Mouse (Mus musculus) myocyte (in vitro differentiated cells): ENCODE data around the gene Errfi1. TPM values are rescaled to one million over a fixed set of nuclear protein-coding genes. Genes with fewer than 3 reads are reported as not detected.

Experiments used
- H3K27me3 ChIP-seq: one replicate; pipeline ENCODE4 v1.6.1; 2011; ENCODE audit not compliant: control insufficient read depth, insufficient read depth, insufficient read length
- H3K36me3 ChIP-seq: one replicate; pipeline ENCODE4 v1.6.1; 2011; ENCODE audit not compliant: control insufficient read depth, insufficient read depth
- H3K4me2 ChIP-seq: one replicate; pipeline ENCODE4 v1.6.1; 2011; ENCODE audit warnings: low read depth, control low read depth
- H3K4me3 ChIP-seq: one replicate; pipeline ENCODE4 v1.5.1; 2011; ENCODE audit warnings: mild to moderate bottlenecking, control low read depth, moderate library complexity
- H3K79me2 ChIP-seq: one replicate; pipeline ENCODE4 v1.6.1; 2011; ENCODE audit not compliant: control insufficient read depth, insufficient read depth
- H3ac ChIP-seq: one replicate; pipeline ENCODE4 v1.6.1; 2011; ENCODE audit not compliant: control insufficient read depth, insufficient read length
- CEBPB ChIP-seq: IDR thresholded peaks from 2 replicates; pipeline ENCODE4 v1.6.1; 2011; ENCODE audit warnings: mild to moderate bottlenecking, moderate library complexity; ENCODE audit not compliant: poor library complexity, insufficient read depth, severe bottlenecking
- E2F4 ChIP-seq: IDR thresholded peaks from one replicate; pipeline ENCODE4 v1.6.1; 2011; ENCODE audit warnings: mild to moderate bottlenecking, control low read depth, moderate library complexity; ENCODE audit not compliant: insufficient read depth
- MAX ChIP-seq: IDR thresholded peaks from one replicate; pipeline ENCODE4 v1.6.1; 2011; ENCODE audit warnings: low read depth, mild to moderate bottlenecking, control low read depth
- MYOD1 ChIP-seq, 3 experiments: IDR thresholded peaks; one replicate each; pipeline ENCODE4 v1.6.1; 2011; ENCODE audit warnings: control low read depth in 2 of 3, low read depth in 2 of 3, mild to moderate bottlenecking in 2 of 3, moderate library complexity in 1 of 3; ENCODE audit not compliant: insufficient read length in 2 of 3, control insufficient read depth in 1 of 3
- MYOG ChIP-seq, 3 experiments: IDR thresholded peaks; one replicate each; pipeline ENCODE4 v1.6.1; 2011; ENCODE audit warnings: control low read depth in 2 of 3, low read depth in 2 of 3, mild to moderate bottlenecking in 2 of 3; ENCODE audit not compliant: insufficient read length in 2 of 3, control insufficient read depth in 1 of 3, insufficient read depth in 1 of 3
- POLR2A ChIP-seq: IDR thresholded peaks from one replicate; pipeline ENCODE4 v1.6.1; 2011; ENCODE audit warnings: low read depth, mild to moderate bottlenecking, control low read depth, moderate library complexity; ENCODE audit not compliant: insufficient read length
- POLR2AphosphoS2 ChIP-seq: IDR thresholded peaks from one replicate; pipeline ENCODE4 v1.6.1; 2011; ENCODE audit warnings: low read depth, control low read depth; ENCODE audit not compliant: insufficient read length
- REST ChIP-seq: IDR thresholded peaks from one replicate; pipeline ENCODE4 v1.6.1; 2011; ENCODE audit warnings: mild to moderate bottlenecking, control low read depth, moderate library complexity; ENCODE audit not compliant: insufficient read depth, insufficient read length
- SRF ChIP-seq: IDR thresholded peaks from one replicate; pipeline ENCODE4 v1.6.1; 2011; ENCODE audit warnings: low read depth; ENCODE audit not compliant: control insufficient read depth, insufficient read length
- TCF12 ChIP-seq: IDR thresholded peaks from one replicate; pipeline ENCODE4 v1.6.1; 2011; ENCODE audit warnings: mild to moderate bottlenecking, control low read depth; ENCODE audit not compliant: poor library complexity, insufficient read depth, severe bottlenecking
- TCF3 ChIP-seq: IDR thresholded peaks from one replicate; pipeline ENCODE4 v1.6.1; 2011; ENCODE audit warnings: low read depth, control low read depth; ENCODE audit not compliant: insufficient read length
- USF1 ChIP-seq: IDR thresholded peaks from one replicate; pipeline ENCODE4 v1.6.1; 2011; ENCODE audit warnings: low read depth, mild to moderate bottlenecking, control low read depth, moderate library complexity
- polyA plus RNA-seq: library from polyadenylated mRNA; unstranded; fragments of >200 nt; fragmentation: generic; extraction: Trizol; gene quantifications from one replicate; pipeline ENCODE4 v1.2.1, GENCODE M21; 2012; ENCODE audit warnings: missing spikeins

Errfi1 gene
- 18.9 TPM for polyA plus RNA-seq

DNA sequence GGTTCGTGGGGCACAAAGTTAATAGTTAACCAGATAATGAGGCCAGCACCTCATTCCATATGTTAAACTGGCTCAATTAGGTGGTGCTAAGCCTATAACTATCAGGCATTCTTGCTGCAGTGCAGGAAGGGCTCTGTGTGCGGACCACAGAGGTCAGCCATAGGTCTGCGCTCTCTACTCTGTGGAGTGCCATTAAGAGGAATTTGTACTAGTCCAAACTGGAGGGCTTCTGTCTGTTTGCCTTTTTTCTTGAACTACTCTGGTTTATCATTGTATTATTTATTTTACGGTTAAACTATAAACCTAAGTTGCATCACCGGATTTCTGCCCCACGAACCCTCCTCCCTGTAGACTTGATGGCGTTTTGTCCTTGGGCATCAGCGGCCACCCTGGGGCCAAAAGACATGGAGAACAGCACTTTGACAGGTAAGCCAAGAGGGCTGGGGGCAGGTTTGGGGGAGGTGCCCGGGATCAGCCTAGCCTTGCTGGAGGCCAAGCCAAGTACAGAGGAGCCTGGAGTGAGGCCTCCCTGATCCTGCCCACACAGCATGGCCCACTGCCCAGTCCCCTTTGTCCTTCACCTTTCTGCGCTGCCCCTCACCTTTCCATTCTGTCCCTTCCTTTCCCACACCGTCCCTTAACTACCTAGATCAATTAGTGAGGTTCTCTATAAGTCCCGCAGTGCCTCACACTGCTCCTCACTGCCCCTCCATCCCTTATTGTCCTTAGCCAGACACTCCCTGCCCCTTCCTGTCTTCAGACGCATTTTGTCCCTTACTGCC is at the start of gene Errfi1:
TSS of gene Errfi1 (plus strand) at position 240 of the 782 bp plus-strand sequence.
- Histone ChIP-seq H3K36me3 (no peaks in the 10 kb centered on the region), H3K79me2 (peaks cover 37% of the 10 kb centered on the region), H3K4me3 (peak within 1 kb of the TSS; percentile 52), H3K4me2 (peak within 1 kb of the TSS; percentile 86), H3K27me3 (no peaks in the 10 kb centered on the region), H3ac (peak within 1 kb of the TSS; percentile 86)
- TF ChIP-seq MYOD1 (IDR thresholded peaks at IDR 0.05; ENCODE audit: control insufficient read depth in 1 of 3, insufficient read length in 2 of 3, low read depth in 2 of 3): no peak
- TF ChIP-seq MYOG (IDR thresholded peaks at IDR 0.05; ENCODE audit: control insufficient read depth in 1 of 3, insufficient read depth in 1 of 3, insufficient read length in 2 of 3, low read depth in 2 of 3): no peak
- no peak for TF ChIP-seq POLR2A
- no peak for TF ChIP-seq POLR2AphosphoS2
- TF ChIP-seq REST: no peak
- TF ChIP-seq TCF12: no peak
- no peak for TF ChIP-seq SRF
- no peak for TF ChIP-seq TCF3

DNA sequence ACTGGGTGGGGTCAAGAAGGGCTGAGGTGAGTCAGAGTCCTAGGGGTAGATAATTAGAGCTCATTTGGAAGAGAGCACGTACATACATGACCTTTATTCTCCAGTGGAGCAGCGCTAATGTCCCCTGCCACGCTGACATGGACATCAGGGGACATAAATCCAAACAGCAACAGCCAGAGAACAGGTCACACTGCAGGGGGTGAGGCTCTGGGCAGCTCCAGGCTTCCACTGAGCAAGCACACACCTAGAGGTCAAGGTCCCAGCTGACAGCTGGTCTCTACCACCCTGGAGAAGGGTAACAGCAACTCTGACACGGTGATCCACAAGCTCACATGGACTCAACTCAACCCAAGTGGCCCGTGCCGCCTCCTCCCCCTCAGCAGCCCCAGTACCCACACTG is 49.5 kb upstream of the Errfi1 start:
- Histone ChIP-seq H3K36me3 (no peaks in the 10 kb centered on the region), H3K4me2 (no peak overlapping the region), H3K79me2 (no peaks in the 10 kb centered on the region), H3K27me3 (no peaks in the 10 kb centered on the region), H3ac (no peak overlapping the region), H3K4me3 (no peak overlapping the region)
- TF ChIP-seq REST: no peak
- TF ChIP-seq SRF: no peak
- TF ChIP-seq POLR2AphosphoS2: no peak
- no peak for TF ChIP-seq MAX
- no peak for TF ChIP-seq CEBPB
- no peak for TF ChIP-seq MYOG (IDR thresholded peaks at IDR 0.05; ENCODE audit: control insufficient read depth in 1 of 3, insufficient read depth in 1 of 3, insufficient read length in 2 of 3, low read depth in 2 of 3)
- no peak for TF ChIP-seq TCF3

DNA sequence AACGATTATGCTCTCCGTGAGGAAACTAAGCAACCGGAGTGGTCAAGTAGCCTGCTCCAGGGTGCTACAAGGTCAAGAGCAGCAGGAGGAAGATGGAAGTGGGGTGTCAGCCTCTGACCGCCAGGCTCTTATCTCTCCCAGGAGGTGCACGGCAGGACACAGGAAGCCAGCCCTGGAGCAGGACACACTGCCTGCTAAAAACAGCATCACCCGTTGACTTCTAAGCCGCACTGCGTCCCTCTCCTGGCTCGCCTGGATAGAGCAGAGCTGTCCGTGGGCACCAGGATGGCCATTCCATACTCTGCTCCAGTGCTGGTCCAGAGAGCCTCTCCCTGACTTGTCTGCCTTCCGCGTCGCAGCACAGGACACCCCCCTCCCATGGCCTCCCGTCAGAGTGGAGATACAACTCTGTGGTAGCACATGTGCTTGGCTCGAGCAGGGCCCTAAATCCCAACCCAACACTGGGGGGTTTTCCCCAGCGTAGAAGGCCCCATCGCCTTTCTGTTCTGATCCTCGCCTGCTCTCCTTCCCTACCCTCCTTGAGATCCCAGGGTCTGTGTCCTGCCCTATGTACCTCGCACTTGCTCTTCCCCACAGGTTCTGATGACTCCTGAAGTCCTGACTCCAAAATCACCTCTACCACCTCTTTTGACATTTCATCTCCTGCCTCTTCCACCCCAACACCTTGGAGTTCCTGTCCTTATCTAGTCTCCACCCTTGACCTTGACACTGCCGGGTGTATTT is 45.8 kb upstream of the Errfi1 start:
- Histone ChIP-seq H3K79me2 (no peaks in the 10 kb centered on the region), H3K4me2 (peak overlapping the region; percentile 75), H3ac (no peak overlapping the region), H3K27me3 (no peaks in the 10 kb centered on the region), H3K36me3 (no peaks in the 10 kb centered on the region), H3K4me3 (no peak overlapping the region)
- TF ChIP-seq POLR2A: no peak
- TF ChIP-seq SRF: no peak

DNA sequence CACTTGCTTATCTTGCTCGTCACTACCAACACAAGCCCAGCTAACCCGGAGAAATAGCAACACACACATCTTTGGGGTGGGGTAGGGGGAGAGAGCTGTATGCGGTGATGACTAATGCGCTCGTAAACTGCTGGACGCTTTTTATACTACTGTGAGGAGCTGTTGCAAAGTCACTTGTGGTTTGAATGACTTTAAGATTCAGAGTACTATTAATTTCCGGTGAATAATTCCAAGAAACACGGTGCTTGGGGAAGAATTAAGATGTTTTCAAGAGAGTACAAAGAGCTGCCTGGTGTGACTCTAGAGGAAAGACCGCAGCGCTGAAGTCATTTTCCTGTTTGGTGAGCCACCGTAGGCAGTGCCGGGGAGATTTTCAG is 45.3 kb upstream of the Errfi1 start:
- Histone ChIP-seq H3K27me3 (no peaks in the 10 kb centered on the region), H3K4me2 (peak overlapping the region; percentile 75), H3ac (no peak overlapping the region), H3K4me3 (no peak overlapping the region), H3K79me2 (no peaks in the 10 kb centered on the region), H3K36me3 (no peaks in the 10 kb centered on the region)
- no peak for TF ChIP-seq MYOG (IDR thresholded peaks at IDR 0.05; ENCODE audit: control insufficient read depth in 1 of 3, insufficient read depth in 1 of 3, insufficient read length in 2 of 3, low read depth in 2 of 3)
- peak in 1 of 3 experiments; percentile 23 for TF ChIP-seq MYOD1 (IDR thresholded peaks at IDR 0.05; ENCODE audit: control insufficient read depth in 1 of 3, insufficient read length in 2 of 3, low read depth in 2 of 3)
- TF ChIP-seq MAX: peak; percentile 2
- TF ChIP-seq TCF12: peak; percentile 24
- TF ChIP-seq REST: no peak
- TF ChIP-seq CEBPB: peak; percentile 83

DNA sequence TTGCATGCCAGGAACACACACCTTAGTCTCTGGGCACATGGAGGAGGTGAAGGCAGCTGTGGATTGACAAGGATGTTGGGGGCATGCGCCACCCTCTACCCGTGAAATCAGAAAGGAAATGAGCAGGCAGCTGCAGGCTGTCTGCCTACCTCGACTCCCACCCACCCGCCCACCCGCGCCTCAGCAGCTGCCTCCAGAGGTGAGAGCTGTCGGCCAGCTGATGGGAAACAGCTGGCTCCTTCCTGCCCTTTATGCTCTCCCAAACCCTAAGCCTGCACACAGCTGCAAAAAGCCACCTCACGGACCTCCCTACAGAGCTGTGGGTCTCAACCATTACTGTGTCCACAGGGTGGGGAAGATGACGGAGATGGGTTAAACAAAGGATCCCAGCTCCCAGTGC is 44.4 kb upstream of the Errfi1 start:
- Histone ChIP-seq H3K79me2 (no peaks in the 10 kb centered on the region), H3K27me3 (no peaks in the 10 kb centered on the region), H3ac (no peak overlapping the region), H3K4me2 (peak overlapping the region; percentile 75), H3K36me3 (no peaks in the 10 kb centered on the region), H3K4me3 (no peak overlapping the region)
- TF ChIP-seq SRF (no peak), MYOD1 (IDR thresholded peaks at IDR 0.05; ENCODE audit: control insufficient read depth in 1 of 3, insufficient read length in 2 of 3, low read depth in 2 of 3) (peak in 2 of 3 experiments; percentile 77 to 92), MAX (no peak), E2F4 (no peak), POLR2AphosphoS2 (no peak), TCF12 (peak; percentile 57), USF1 (no peak), TCF3 (peak; percentile 74), POLR2A (no peak), REST (no peak), CEBPB (no peak), MYOG (IDR thresholded peaks at IDR 0.05; ENCODE audit: control insufficient read depth in 1 of 3, insufficient read depth in 1 of 3, insufficient read length in 2 of 3, low read depth in 2 of 3) (peak in 1 of 3 experiments; percentile 26)
